Mouse (Mus musculus): ENCODE results near the gene Agpat2. TPM values are rescaled to one million over a fixed set of nuclear protein-coding genes. Genes with fewer than 3 reads are reported as not detected.

Agpat2 gene
- 1.7 TPM for polyA plus RNA-seq (2015; fragmentation: Illumina TruSeq; extraction: RNeasy Lipid Tissue Mini Kit (QIAGEN cat#74804); ENCODE audit: low read depth, low replicate concordance)

GRCm38 (mm10) chr2:26603720-26604671 lies at the start of gene Agpat2:
Gene Agpat2, minus strand, starts transcription at chr2:26604417.

GRCm38 (mm10) chr2:26627921-26628739 lies 23.9 kb upstream of the Agpat2 start, which contains the start of gene Fam69b:
Gene Fam69b, plus strand, starts transcription at chr2:26628457.

GRCm38 (mm10) chr2:26586294-26587043 lies 17.7 kb downstream of the Agpat2 start, which contains the start of gene Gm20532:
Gene Gm20532, plus strand, starts transcription at chr2:26586639.

GRCm38 (mm10) chr2:26579714-26580113 lies 24.5 kb downstream of the Agpat2 start, which contains the start of gene Egfl7:
Gene Egfl7, plus strand, starts transcription at chr2:26580014.

Other genes starting within 250 kb of the Agpat2 start
- 2.3 TPM for gene Card9, start 243.5 kb downstream of the Agpat2 start, polyA plus RNA-seq (2015; fragmentation: Illumina TruSeq; extraction: RNeasy Lipid Tissue Mini Kit (QIAGEN cat#74804); ENCODE audit: low read depth, low replicate concordance)
- 45.4 TPM for gene Snapc4, start 223.8 kb downstream of the Agpat2 start, polyA plus RNA-seq (2015; fragmentation: Illumina TruSeq; extraction: RNeasy Lipid Tissue Mini Kit (QIAGEN cat#74804); ENCODE audit: low read depth, low replicate concordance)
- gene Entr1, start 215.1 kb downstream of the Agpat2 start, polyA plus RNA-seq (2015; fragmentation: Illumina TruSeq; extraction: RNeasy Lipid Tissue Mini Kit (QIAGEN cat#74804); ENCODE audit: low read depth, low replicate concordance): 131 TPM
- gene Pmpca, start 215.1 kb downstream of the Agpat2 start, polyA plus RNA-seq (2015; fragmentation: Illumina TruSeq; extraction: RNeasy Lipid Tissue Mini Kit (QIAGEN cat#74804); ENCODE audit: low read depth, low replicate concordance): 81.1 TPM
- 18.1 TPM for gene Inpp5e, start 195.2 kb downstream of the Agpat2 start, polyA plus RNA-seq (2015; fragmentation: Illumina TruSeq; extraction: RNeasy Lipid Tissue Mini Kit (QIAGEN cat#74804); ENCODE audit: low read depth, low replicate concordance)
- 26.0 TPM for gene Sec16a, start 159.2 kb downstream of the Agpat2 start, polyA plus RNA-seq (2015; fragmentation: Illumina TruSeq; extraction: RNeasy Lipid Tissue Mini Kit (QIAGEN cat#74804); ENCODE audit: low read depth, low replicate concordance)
- gene Notch1, start 87.8 kb downstream of the Agpat2 start, polyA plus RNA-seq (2015; fragmentation: Illumina TruSeq; extraction: RNeasy Lipid Tissue Mini Kit (QIAGEN cat#74804); ENCODE audit: low read depth, low replicate concordance): 7.8 TPM
- gene Egfl7, start 24.4 kb downstream of the Agpat2 start, polyA plus RNA-seq (2015; fragmentation: Illumina TruSeq; extraction: RNeasy Lipid Tissue Mini Kit (QIAGEN cat#74804); ENCODE audit: low read depth, low replicate concordance): 88.0 TPM
- gene Gm20532, start 17.8 kb downstream of the Agpat2 start, polyA plus RNA-seq (2015; fragmentation: Illumina TruSeq; extraction: RNeasy Lipid Tissue Mini Kit (QIAGEN cat#74804); ENCODE audit: low read depth, low replicate concordance): not detected
- 82.0 TPM for gene Fam69b, start 24.0 kb upstream of the Agpat2 start, polyA plus RNA-seq (2015; fragmentation: Illumina TruSeq; extraction: RNeasy Lipid Tissue Mini Kit (QIAGEN cat#74804); ENCODE audit: low read depth, low replicate concordance)
- gene Lcn4, start 66.9 kb upstream of the Agpat2 start, polyA plus RNA-seq (2015; fragmentation: Illumina TruSeq; extraction: RNeasy Lipid Tissue Mini Kit (QIAGEN cat#74804); ENCODE audit: low read depth, low replicate concordance): not detected